Mouse (Mus musculus) embryonic facial prominence, embryonic 14.5 days (tissue): ENCODE measurements at regions not wholly inside any gene's neighbourhood (a gene's known extent, or its start where the extent isn't known, plus 50 kb on each side); places are given as distances from the start of the nearest gene placed in this dataset.
A peak's percentile ranks its signal among the peaks of the same experiment; 100 is the strongest.

Experiments used
- ATAC-seq: fragments of 200-750 bp; cut with Nextera tagmentation; 2 replicates; pipeline ENCODE4 v1.8.0; 2017; ENCODE audit warnings: low read depth, moderate number of reproducible peaks, moderate TSS enrichment
- DNase-seq: peaks from one replicate; pipeline ENCODE4 v3.0.0-alpha.2; 2015; ENCODE audit warnings: low spot score
- H3K27ac ChIP-seq: fragments of 300-500 bp; sonication (generic); replicated peaks from 2 replicates; pipeline ENCODE4 v1.5.1; 2014; ENCODE audit warnings: low read depth, mild to moderate bottlenecking, low read length, moderate library complexity
- H3K27me3 ChIP-seq: fragments of 300-500 bp; sonication (generic); replicated peaks from 2 replicates; pipeline ENCODE4 v1.6.1; 2014; ENCODE audit warnings: low read length; ENCODE audit not compliant: control insufficient read depth, insufficient read depth
- H3K36me3 ChIP-seq: fragments of 300-500 bp; sonication (generic); 2 replicates; pipeline ENCODE4 v1.6.1; 2014; ENCODE audit warnings: low read length, mixed read lengths; ENCODE audit not compliant: control insufficient read depth, insufficient read depth
- H3K4me1 ChIP-seq: fragments of 300-500 bp; sonication (generic); 2 replicates; pipeline ENCODE4 v1.6.1; 2014; ENCODE audit warnings: antibody characterized with exemption, low read length; ENCODE audit not compliant: control insufficient read depth, insufficient read depth
- H3K4me2 ChIP-seq: fragments of 300-500 bp; sonication (generic); 2 replicates; pipeline ENCODE4 v1.6.1; 2014; ENCODE audit warnings: low read depth, mild to moderate bottlenecking, low read length, moderate library complexity, mixed read lengths
- H3K4me3 ChIP-seq: fragments of 300-500 bp; sonication (generic); 2 replicates; pipeline ENCODE4 v1.5.1; 2014; ENCODE audit warnings: low read depth, mild to moderate bottlenecking, low read length
- H3K9ac ChIP-seq: fragments of 300-500 bp; sonication (generic); 2 replicates; pipeline ENCODE4 v1.6.1; 2014; ENCODE audit warnings: low read depth, mild to moderate bottlenecking, low read length, moderate library complexity, mixed read lengths
- H3K9me3 ChIP-seq: fragments of 300-500 bp; sonication (generic); 2 replicates; pipeline ENCODE4 v1.6.1; 2016; ENCODE audit warnings: low read length; ENCODE audit not compliant: control insufficient read depth
- WGBS: fragments of 180-500 bp; shearing (Covaris S2); extraction: QIAGEN DNeasy Blood & Tissue Kit; methylation state at CpG from one replicate; pipeline ENCODE4 v1.1.7; 2014; 5-methylcytosine and 5-hydroxymethylcytosine counted together

DNA sequence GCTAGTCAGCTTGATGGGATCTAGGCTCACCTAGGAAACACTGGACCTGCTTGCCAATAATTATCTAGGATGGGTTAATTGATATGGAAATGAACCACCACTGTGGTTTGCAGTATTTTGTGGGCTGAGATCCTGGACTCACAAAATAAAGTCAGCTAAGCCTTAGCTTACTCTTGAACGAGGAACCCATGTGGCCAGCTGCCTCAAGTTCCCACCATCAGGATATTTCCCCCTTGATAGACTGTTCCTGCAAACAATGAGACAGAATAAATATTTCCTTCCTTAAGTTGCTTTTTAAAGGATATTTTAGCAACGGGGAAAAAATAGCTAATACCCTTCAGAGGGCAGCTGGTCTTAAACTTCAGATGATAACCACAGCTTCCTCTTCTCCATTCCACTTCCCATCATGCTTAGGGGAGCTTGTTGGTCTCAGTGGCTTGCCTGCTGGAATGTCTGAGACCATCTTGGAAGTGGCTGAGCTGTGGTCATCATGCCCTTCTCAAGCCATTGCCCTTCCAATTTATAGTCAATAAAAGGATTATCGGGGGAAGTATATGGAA lies 913.7 kb upstream of the Lrrc6 start:
- 79% methylated on average over 3 of the region's 3 CpGs for WGBS
- H3K36me3 ChIP-seq = no peaks in the 10 kb centered on the region
- no peak for ATAC-seq
- no peaks in the 10 kb centered on the region; the same call in 1 of the 2 replicates for H3K4me1 ChIP-seq
- no peaks in the 10 kb centered on the region for H3K9me3 ChIP-seq
- H3K27ac ChIP-seq = no peak overlapping the region
- no peak for DNase-seq
- H3K9ac ChIP-seq = no peak overlapping the region
- no peaks in the 10 kb centered on the region for H3K27me3 ChIP-seq
- no peak overlapping the region for H3K4me3 ChIP-seq
- H3K4me2 ChIP-seq = no peak overlapping the region

- H3K27me3 ChIP-seq = no peaks in the 10 kb centered on the region
These were observed 912.9 kb upstream of the Lrrc6 start for GRCm38 (mm10) chr15:67413581-67413980.

DNA sequence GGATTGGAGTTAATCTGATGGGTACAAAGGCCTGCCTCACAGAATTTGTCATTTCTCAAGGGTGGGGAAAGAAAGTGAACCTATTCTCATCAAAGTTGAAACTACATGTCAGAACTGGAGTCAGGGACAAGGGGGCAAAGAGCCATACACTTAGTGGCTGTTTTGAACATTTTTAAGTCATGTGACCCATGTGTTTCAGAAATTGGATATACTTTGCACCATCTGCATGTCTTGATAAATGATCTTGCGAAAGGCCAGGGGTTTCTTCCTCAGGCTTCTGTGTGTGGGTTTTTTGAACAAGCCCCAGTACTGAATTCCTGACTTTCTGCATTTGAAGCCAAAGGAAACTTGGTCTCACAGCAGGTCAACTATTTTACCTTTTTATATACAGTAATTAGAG lies 911.7 kb upstream of the Lrrc6 start:
- no peak overlapping the region for H3K4me3 ChIP-seq
- ATAC-seq = no peak
- H3K36me3 ChIP-seq = no peaks in the 10 kb centered on the region
- 85% methylated on average over 1 of the region's 1 CpGs for WGBS
- H3K27me3 ChIP-seq = no peaks in the 10 kb centered on the region
- no peaks in the 10 kb centered on the region for H3K9me3 ChIP-seq
- no peak overlapping the region for H3K4me2 ChIP-seq
- no peak overlapping the region for H3K9ac ChIP-seq
- no peak for DNase-seq
- no peak overlapping the region for H3K27ac ChIP-seq
- H3K4me1 ChIP-seq = no peaks in the 10 kb centered on the region; the same call in 1 of the 2 replicates

More at GRCm38 (mm10) chr15:67413581-67413980, 912.9 kb upstream of the Lrrc6 start:
- 88% methylated on average over 3 of the region's 3 CpGs for WGBS
- ATAC-seq = no peak
- DNase-seq = no peak
- H3K9ac ChIP-seq = no peak overlapping the region
- H3K9me3 ChIP-seq = no peaks in the 10 kb centered on the region
- H3K4me3 ChIP-seq = no peak overlapping the region
- H3K27ac ChIP-seq = no peak overlapping the region
- no peaks in the 10 kb centered on the region; the same call in 1 of the 2 replicates for H3K4me1 ChIP-seq
- H3K4me2 ChIP-seq = no peak overlapping the region
- H3K36me3 ChIP-seq = no peaks in the 10 kb centered on the region

DNA sequence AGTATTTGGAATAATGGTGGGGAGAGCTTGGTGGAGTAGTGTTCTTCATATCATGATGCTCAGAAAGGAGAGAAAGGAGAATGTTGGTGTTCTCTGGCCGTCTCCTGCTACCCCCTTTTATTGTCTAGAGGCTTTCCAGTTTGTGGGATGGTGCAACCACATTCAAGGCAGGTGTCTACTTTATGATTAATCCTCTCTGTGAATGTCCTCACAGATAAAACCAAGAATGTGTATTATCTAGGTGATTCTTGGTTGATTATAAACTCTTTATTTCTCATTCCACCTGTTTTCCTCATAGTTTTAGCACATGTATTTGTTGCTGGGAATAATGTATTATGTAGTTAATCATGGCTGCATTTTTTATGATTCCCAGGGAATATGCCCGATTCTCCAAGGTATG lies 910.9 kb upstream of the Lrrc6 start:
- DNase-seq (no peak), ATAC-seq (no peak)
- H3K27ac ChIP-seq = no peak overlapping the region
- H3K4me3 ChIP-seq = no peak overlapping the region
- H3K9ac ChIP-seq = no peak overlapping the region
- WGBS = 91% methylated on average over 2 of the region's 2 CpGs
- no peaks in the 10 kb centered on the region; the same call in 1 of the 2 replicates for H3K4me1 ChIP-seq
- H3K4me2 ChIP-seq = no peak overlapping the region
- no peaks in the 10 kb centered on the region for H3K9me3 ChIP-seq
- no peaks in the 10 kb centered on the region for H3K27me3 ChIP-seq
- no peaks in the 10 kb centered on the region for H3K36me3 ChIP-seq

DNA sequence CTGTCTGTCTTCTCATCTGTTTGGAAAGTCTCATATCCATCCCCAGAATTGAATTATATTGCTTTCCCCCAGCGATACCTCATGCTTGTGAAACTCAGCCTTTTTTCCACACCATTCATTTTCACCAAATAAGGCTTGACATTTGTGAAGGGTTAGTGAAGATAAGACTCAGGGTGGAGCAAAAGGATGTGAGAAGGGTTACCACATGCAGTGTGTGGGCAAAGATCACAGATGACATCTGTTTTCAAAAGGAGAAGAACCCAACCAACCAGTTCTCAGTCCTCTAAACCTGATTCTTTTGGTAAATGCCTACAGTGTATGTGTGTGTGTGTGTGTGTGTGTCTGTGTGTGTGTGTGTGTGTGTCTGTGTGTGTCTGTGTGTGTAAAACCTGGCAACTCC lies 909.3 kb upstream of the Lrrc6 start:
- DNase-seq (no peak), ATAC-seq (no peak)
- Histone ChIP-seq H3K9ac (no peak overlapping the region), H3K27me3 (no peaks in the 10 kb centered on the region), H3K4me1 (no peaks in the 10 kb centered on the region; the same call in 1 of the 2 replicates), H3K4me3 (no peak overlapping the region), H3K4me2 (no peak overlapping the region), H3K27ac (no peak overlapping the region), H3K9me3 (no peaks in the 10 kb centered on the region), H3K36me3 (no peaks in the 10 kb centered on the region)
- 72% methylated on average over 1 of the region's 1 CpGs for WGBS

DNA sequence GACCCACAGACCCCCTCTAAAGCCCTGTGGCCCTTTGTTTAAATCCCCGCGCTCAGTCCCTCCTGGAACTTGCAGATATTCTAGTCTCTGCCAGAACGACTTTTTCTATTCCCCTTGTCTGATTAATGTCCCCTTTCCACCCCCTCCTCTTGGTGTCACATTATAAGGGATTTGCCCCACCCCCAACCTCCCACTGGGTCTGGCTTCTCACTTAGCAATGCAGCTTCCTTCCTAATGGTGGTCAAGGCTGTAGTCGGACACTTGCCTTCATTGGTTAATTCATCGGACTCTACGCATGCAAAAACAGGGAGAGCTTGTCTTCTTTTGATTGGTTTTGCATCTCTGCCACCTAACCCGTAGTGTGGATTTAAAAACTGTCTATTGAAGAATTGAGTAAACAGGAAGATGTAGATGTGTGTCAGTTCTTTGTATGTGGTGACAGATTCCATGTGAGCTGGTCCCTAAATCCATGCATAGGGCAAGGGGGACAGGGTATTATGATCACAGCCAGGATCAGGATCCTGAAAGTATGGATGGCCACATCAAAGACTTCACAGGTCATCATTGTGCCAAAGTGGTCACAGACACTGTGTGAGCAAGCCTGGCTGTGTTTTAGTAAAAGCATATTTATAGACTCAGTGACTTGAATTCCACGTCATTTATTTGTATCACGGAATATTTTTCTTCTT lies 908.3 kb upstream of the Lrrc6 start:
- no peak overlapping the region for H3K27ac ChIP-seq
- no peak overlapping the region for H3K4me2 ChIP-seq
- DNase-seq (no peak), ATAC-seq (no peak)
- H3K27me3 ChIP-seq = no peaks in the 10 kb centered on the region
- H3K4me3 ChIP-seq = no peak overlapping the region
- 70% methylated on average over 9 of the region's 9 CpGs for WGBS
- H3K9me3 ChIP-seq = no peaks in the 10 kb centered on the region
- H3K4me1 ChIP-seq = no peaks in the 10 kb centered on the region; the same call in 1 of the 2 replicates
- H3K9ac ChIP-seq = no peak overlapping the region
- no peaks in the 10 kb centered on the region for H3K36me3 ChIP-seq

DNA sequence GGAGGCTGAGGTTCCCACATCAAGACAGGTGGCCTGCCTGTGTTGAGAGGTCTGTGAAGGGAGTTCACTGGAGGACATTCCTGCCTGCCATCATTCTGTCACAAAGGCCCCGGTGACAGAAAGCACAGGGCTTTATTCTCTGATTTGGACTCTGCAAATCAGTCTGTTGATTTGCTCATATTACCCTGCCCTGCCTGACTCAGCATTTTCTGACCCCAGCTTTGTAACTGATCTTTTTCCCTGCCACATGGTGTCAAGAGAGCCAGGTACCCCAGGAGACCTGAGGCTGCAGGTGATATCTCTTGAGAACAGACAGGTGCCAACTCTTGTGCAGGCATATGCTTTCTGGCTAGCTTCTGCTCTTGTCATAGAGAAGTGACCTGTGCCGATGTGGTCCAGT lies 906.5 kb upstream of the Lrrc6 start:
- no peak overlapping the region for H3K27ac ChIP-seq
- no peaks in the 10 kb centered on the region for H3K9me3 ChIP-seq
- no peaks in the 10 kb centered on the region for H3K27me3 ChIP-seq
- no peak overlapping the region for H3K4me3 ChIP-seq
- H3K4me2 ChIP-seq = no peak overlapping the region
- H3K4me1 ChIP-seq = no peaks in the 10 kb centered on the region; the same call in 1 of the 2 replicates
- DNase-seq (no peak), ATAC-seq (no peak)
- 78% methylated on average over 2 of the region's 2 CpGs for WGBS
- no peaks in the 10 kb centered on the region for H3K36me3 ChIP-seq
- no peak overlapping the region for H3K9ac ChIP-seq

GRCm38 (mm10) chr15:67405523-67405922 lies 904.8 kb upstream of the Lrrc6 start:
- ATAC-seq = no peak
- H3K4me3 ChIP-seq = no peak overlapping the region
- no peak overlapping the region for H3K27ac ChIP-seq
- DNase-seq = peak; percentile 32
- WGBS = 29% methylated on average over 2 of the region's 2 CpGs
- H3K9me3 ChIP-seq = no peaks in the 10 kb centered on the region
- no peaks in the 10 kb centered on the region for H3K36me3 ChIP-seq
- H3K27me3 ChIP-seq = no peaks in the 10 kb centered on the region
- no peak overlapping the region for H3K4me2 ChIP-seq
- H3K4me1 ChIP-seq = no peaks in the 10 kb centered on the region; the same call in 1 of the 2 replicates
- H3K9ac ChIP-seq = no peak overlapping the region

GRCm38 (mm10) chr15:67405011-67405410 lies 904.3 kb upstream of the Lrrc6 start:
- DNase-seq (peak; percentile 12), ATAC-seq (no peak)
- no peak overlapping the region for H3K4me2 ChIP-seq
- H3K9ac ChIP-seq = no peak overlapping the region
- no peaks in the 10 kb centered on the region for H3K27me3 ChIP-seq
- no peak overlapping the region for H3K4me3 ChIP-seq
- no peaks in the 10 kb centered on the region for H3K9me3 ChIP-seq
- no peaks in the 10 kb centered on the region; the same call in 1 of the 2 replicates for H3K4me1 ChIP-seq
- H3K27ac ChIP-seq = no peak overlapping the region
- 49% methylated on average over 2 of the region's 2 CpGs for WGBS
- H3K36me3 ChIP-seq = no peaks in the 10 kb centered on the region
